Mouse (Mus musculus): ENCODE measurements around the gene Chchd3.

DNA sequence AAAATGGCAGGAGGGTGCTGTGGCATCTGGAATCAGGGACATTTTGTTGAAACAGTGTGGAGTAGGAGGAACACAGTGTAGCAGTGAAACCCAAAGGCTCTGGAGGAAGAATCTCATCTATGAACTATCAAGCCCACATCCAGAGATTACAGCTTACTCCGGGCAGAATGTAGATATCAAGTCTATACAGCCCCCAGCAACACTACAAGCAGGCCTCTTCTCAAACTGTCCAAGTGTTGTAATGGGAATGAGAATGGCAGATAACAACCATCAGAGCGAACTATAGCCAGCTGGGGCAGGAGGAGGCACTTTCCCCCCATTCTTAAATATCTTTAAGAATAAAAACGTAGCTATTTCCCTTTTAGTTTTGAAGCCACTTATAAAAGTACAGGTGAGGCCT lies 266.9 kb downstream of the Chchd3 start:
- TF ChIP-seq CTCF (IDR thresholded peaks at IDR 0.05; ENCODE audit: borderline replicate concordance, extremely low read depth, insufficient read depth, insufficient read length) = no peak
- TF ChIP-seq POLR2A (IDR thresholded peaks at IDR 0.05; ENCODE audit: borderline replicate concordance, extremely low read depth, insufficient read depth, insufficient read length, poor library complexity, severe bottlenecking) = no peak

Data from brain, embryonic 14.5 days (tissue).